Mouse (Mus musculus): ENCODE data around the gene Atp13a5. TPM values are rescaled to one million over a fixed set of nuclear protein-coding genes. Genes with fewer than 3 reads are reported as not detected.

Atp13a5 gene
- total RNA-seq (2015) (not detected in 2 replicates), total RNA-seq (2017) (not detected in 2 replicates)

- ATAC-seq (ENCODE audit: poor library complexity, severe bottlenecking): no peak
Observed at GRCm38 (mm10) chr16:29378458-29378857, at the start of gene Atp13a5. Atp13a5 (minus strand) TSS chr16:29378732.

- no peak for ATAC-seq (ENCODE audit: poor library complexity, severe bottlenecking)
Observed at GRCm38 (mm10) chr16:29414822-29415221, 36.3 kb upstream of the Atp13a5 start.

GRCm38 (mm10) chr16:29407319-29407718 is 28.8 kb upstream of the Atp13a5 start:
- ATAC-seq (ENCODE audit: poor library complexity, severe bottlenecking): no peak

DNA sequence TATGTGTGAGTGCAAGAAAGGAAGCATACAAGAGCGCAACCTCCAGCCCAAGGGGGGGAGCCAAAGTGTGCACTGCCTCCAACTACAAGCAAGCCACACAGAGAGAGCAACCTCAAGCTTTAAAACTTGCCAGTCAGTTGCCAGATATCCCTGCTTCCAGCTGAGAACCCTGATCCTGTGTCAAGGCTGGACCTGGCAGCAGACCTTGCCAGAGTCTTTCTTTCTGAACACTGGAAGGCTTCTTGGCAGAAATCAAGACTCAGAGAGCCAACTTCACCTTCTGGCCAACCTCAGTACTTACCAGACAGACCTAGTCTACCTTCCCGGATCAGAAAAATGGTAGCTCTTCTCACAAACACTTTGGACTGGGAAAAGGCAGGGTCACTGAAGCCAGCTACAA is 20.5 kb upstream of the Atp13a5 start:
- ATAC-seq (ENCODE audit: poor library complexity, severe bottlenecking): no peak

GRCm38 (mm10) chr16:29384781-29385180 is 6.2 kb upstream of the Atp13a5 start:
- ATAC-seq (ENCODE audit: poor library complexity, severe bottlenecking): no peak

DNA sequence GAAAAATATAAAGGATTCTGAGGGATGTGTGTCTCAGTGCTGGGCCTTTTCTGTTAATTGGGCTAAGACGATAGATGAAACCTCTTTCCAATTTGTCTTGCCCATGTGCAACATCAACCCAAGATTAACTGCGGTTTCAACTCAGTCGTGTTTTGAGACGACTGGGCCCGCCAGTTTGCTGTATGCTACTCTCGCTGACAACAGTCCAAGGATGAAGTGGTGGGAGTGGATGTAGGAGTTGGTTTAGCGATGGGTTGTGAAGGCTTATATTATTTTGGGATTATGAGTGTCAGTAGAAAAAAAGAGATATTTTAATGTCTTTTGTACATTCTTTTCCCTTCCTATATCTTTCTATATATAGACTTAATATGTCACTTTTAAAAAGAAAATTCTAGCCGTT is 3.9 kb downstream of the Atp13a5 start:
- ATAC-seq (ENCODE audit: poor library complexity, severe bottlenecking): no peak

GRCm38 (mm10) chr16:29331351-29332044 is 47.0 kb downstream of the Atp13a5 start:
- no peak for ATAC-seq (ENCODE audit: poor library complexity, severe bottlenecking)

DNA sequence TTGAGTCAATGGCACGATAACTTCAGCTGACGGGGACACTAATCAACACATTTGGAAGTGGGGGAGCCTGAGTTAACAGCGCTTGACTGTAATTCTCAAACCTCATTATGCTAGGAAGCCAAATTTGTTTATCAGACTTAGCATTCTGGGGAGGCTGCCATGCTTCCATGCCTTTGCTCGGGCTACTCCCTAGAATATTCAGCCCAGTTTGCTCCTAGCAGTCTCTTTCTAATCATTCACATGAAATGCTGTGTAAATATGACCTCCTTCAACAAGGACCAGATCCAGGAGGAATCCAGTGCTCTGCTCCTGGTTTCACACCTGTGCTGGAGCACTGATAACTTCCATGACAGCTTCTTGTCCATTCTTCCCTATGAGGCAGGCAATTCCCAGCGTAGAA is 47.6 kb downstream of the Atp13a5 start:
- ATAC-seq (ENCODE audit: poor library complexity, severe bottlenecking): no peak

DNA sequence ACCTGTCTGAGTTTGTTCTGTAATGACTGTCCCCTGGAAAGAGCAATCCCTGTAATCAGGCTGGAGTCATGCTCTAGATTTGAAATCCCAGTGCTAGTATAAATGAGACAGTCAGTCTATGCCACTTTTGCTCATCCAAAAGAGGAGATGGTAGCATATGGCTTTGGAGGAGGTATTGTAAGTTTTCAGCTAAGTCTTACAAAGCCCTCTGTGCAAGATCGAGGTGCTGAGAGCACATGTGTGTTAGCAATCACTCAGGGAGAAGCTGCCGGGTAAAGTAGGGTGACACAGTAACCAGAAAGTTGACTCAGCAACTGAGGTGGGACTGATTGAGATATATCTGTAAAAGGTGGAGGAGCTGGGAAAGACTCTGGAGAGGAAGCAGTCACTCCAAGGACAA is 49.3 kb downstream of the Atp13a5 start:
- no peak for ATAC-seq (ENCODE audit: poor library complexity, severe bottlenecking)

DNA sequence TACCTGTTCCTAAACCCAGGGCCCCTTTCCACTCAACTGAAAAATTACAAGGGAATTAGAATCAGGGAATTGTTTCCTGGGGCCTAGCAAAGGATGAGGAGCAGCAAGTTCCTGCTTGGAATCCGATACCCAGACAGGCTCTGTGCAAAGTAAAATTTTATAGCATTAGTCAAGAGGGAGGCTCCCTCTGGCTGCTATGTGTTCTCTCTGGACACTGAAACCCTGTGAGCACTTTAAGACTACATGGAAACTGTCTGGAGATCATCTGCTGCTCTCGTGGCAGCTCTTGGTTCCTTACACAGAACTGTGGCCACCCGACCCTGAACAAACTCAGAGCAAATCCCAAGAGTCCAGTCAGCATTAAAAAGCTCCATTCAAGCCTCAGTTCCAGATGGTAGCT is 50.6 kb downstream of the Atp13a5 start:
- ATAC-seq (ENCODE audit: poor library complexity, severe bottlenecking): no peak

DNA sequence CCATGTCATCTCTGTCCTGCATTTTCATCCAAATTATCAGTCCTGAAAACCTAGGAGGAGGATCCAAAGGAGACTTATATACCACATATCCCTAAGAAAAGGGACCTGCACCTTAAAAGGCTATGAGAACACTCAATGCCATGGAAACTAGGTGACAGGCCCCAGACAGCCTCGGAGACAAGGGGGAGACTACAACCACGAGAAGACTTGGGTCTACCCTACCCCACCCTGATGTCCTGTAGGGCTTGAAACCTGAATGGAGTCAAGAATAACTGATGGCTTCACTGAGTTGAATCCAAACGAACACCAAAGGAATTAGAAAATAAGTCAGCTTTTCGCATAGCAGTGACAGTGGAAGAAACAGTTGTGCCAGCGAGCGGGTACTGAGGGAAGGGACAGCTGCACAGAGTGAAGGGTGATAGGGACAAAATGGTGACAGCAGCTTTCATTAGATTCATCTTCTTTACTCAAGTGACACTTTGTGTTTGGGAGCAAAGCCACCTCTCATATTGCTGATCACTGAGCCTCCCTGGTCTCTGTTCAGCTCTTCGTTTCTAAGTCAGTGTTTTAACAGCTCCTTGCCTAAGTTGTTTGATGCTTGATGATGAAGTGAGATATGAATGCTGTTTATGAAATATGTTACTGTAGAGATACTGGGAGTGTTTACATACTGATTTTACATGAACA is 53.2 kb downstream of the Atp13a5 start:
- ATAC-seq (ENCODE audit: poor library complexity, severe bottlenecking): no peak

GRCm38 (mm10) chr16:29320717-29321116 is 57.8 kb downstream of the Atp13a5 start:
- ATAC-seq (ENCODE audit: poor library complexity, severe bottlenecking): no peak

- ATAC-seq (ENCODE audit: poor library complexity, severe bottlenecking): no peak
Observed at GRCm38 (mm10) chr16:29315391-29315790, 63.1 kb downstream of the Atp13a5 start.

- no peak for ATAC-seq (ENCODE audit: poor library complexity, severe bottlenecking)
Observed at GRCm38 (mm10) chr16:29314991-29315390, 63.5 kb downstream of the Atp13a5 start.

DNA sequence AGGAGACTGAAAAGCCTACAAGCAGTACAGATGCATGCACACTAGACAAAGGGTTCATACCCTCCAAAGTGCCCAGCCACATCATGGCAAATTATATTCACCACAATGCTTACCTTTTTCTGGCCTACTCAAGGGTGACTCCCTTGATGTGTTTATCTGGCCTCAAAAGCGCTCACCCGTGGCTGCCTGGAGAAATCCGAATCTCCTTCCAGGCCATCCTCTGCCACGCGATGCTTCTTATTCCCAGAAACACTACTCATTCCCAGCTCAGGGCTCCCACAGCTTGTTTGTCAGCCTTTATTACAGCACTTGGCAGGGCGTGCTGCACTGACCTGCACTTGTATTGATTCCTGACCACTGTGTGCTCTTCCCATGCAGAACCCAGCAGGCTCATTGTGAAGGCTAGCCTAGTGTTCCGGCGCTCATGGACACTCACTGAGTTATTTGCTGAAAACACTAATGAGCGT is 80.9 kb downstream of the Atp13a5 start:
- ATAC-seq (ENCODE audit: poor library complexity, severe bottlenecking): no peak

GRCm38 (mm10) chr16:29280691-29281090 is 97.8 kb downstream of the Atp13a5 start:
- no peak for ATAC-seq (ENCODE audit: poor library complexity, severe bottlenecking)

DNA sequence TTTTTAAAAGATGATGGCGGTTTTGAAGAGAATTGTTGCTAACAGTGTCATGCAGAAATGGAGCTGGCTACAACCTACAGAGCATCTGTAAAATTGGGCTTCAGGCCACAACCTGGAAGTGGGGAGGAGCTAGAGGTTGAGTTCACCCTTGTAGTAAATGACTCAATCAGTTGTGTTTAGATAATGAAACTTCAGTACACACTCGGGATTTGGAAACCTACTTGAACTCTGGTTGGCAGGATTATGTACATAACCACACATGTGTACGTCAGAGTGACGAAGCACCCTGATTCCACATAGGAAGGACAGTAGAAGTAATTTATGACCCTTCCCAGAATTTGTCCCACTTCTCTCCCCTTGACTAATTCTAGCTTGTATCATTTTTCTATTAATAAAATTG is 124.2 kb downstream of the Atp13a5 start:
- no peak for ATAC-seq (ENCODE audit: poor library complexity, severe bottlenecking)

- ATAC-seq (ENCODE audit: poor library complexity, severe bottlenecking): no peak
Observed at GRCm38 (mm10) chr16:29235951-29236350, 142.6 kb downstream of the Atp13a5 start.

DNA sequence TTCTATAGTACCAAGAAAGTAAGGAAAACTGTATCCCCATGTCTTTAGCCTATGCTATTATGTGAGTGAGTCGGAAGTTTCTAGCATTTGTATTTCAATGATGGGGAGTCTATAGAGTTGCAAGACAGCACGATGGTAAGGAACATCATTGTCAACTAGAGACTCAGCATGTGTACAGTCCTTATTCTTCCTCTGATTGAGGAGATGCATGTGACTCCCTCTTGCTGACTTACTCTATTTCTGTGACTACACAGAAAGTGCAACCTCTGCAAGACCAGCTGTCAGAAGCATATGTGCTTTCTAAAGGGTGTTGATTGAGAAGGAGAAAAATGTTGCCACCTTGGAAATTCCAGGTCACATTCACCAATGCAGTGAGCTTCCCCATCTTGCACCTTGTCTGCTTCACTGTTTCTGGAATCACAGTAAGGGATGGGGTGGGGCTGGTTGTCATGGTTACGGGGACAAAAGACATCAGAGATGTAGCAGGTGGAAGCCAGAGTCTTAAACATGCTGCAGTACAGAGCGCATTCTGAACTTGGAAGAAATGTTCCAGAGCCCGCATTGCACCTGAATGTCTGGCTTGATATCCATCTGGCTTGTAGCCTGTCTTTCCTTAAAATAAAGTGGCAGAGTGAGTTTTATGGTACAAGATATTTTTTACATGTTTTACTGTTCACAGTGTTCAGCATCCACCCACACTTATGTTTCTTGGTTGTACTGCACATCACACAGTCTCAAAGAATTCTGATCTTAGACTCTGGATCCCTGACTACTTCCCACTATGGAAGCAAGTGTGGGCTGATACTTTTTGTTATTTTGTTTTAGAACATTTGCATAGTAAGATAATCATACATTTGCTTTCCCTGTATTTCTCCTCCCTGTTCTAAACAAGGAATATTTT is 161.9 kb downstream of the Atp13a5 start:
- ATAC-seq (ENCODE audit: poor library complexity, severe bottlenecking): no peak

DNA sequence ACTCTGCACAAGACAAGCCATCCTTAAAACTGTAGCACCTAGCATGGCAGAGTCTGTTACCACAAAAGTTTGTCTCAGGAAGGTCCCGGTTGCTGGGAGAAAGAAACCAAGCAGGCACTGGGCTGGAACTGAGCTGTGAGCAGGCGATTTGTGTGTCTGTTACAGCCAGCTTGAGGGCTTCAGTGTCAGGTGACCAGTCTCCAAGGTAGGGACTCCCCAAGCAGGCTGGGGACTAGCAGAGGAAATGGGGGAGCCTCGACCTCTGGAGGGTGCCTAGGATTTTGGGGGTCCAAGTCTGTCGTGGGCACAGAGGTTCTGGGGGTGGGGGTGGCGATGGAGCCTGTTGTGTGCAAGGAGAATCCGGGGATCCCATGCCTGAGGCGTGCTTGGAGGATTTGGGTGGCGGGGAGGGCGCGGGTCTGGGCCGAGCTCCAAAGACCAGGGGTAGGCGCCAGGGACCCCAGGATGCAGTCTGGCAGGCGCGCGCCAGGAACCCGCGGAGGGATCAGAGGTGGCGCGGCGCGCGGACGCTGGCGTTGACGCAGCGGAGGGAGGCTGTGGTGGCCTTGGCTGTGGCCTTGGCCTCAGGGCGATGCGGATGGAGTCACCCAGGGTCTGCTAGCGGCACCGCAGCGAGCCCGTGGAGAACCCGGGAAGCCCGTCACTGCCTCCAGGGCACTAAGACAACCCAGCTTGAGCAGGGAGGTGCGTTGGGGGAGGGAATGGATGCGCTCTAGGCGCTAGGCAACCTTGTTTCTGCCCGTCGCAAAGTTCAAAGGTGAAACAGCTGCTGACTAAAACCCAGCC is 168.7 kb downstream of the Atp13a5 start, which contains the start of gene Hrasls:
Gene Hrasls (plus strand): TSS at position 91 of the 807 bp plus-strand sequence.
- no peak for ATAC-seq (ENCODE audit: poor library complexity, severe bottlenecking)

Data from megakaryocyte, adult 5-6 weeks (primary cell).